Mouse (Mus musculus) hematopoietic stem cell, adult 5-6 weeks (primary cell): ENCODE results near the gene Zfp384. TPM values are rescaled to one million over a fixed set of nuclear protein-coding genes. Genes with fewer than 3 reads are reported as not detected.

ENCODE experiments used
- ATAC-seq, 2 experiments: fragments of 125-278 bp in 1 of 2; replicated peaks in 1 of 2; 2 replicates each; pipeline ENCODE4 v1.8.0; 2016 to 2017; ENCODE audit warnings: inconsistent platforms in 2 of 2, mild to moderate bottlenecking in 2 of 2, moderate number of reproducible peaks in 2 of 2, low read depth in 1 of 2, moderate TSS enrichment in 1 of 2; ENCODE audit not compliant: low FRiP score in 2 of 2, poor library complexity in 2 of 2, severe bottlenecking in 2 of 2, insufficient read depth in 1 of 2, low TSS enrichment in 1 of 2
- total RNA-seq: library from RNA; stranded (forward); fragments of 172-1452, 232-1000 nt; gene quantifications from 2 replicates; pipeline ENCODE4 v1.2.3, GENCODE M21; 2017

Gene Zfp384
- total RNA-seq, 1 experiment from 2014 or later: 29.2 TPM

- ATAC-seq: no peak
These were observed 3.9 kb upstream of the Zfp384 start for GRCm38 (mm10) chr6:125005086-125005485.

- ATAC-seq: no peak
These were observed 885 bp upstream of the Zfp384 start for GRCm38 (mm10) chr6:125008060-125008459.

DNA sequence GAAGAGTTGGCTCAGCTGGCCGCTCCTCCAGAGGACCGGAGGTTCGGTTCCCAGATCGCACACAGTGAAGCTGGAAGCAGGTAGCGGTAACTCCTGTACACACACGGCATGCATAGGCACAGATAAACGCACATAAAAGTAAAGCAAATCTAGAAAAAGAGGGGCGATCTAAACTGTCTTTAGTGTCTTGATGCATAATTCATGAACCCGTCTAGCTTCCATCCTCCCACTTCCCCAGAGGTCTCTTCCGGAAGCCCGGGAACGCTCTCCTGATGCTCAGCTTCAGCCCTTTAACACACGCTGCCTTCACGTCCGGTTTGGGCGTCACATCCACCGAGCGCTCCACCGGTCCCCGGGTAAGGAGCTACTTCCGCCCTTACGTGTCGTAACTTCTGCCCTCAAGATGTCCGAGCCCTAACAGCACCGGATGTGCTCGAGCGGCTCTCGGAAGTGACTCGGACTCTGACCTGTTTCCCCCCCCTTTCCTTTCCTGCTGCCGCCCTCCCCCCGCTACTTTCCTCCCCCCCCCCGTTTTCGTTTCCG, 288 bp upstream of the Zfp384 start:
- peak; percentile 97 to 98 for ATAC-seq

GRCm38 (mm10) chr6:125009181-125010073, 482 bp downstream of the Zfp384 start:
- peak; percentile 52 to 73 for ATAC-seq

GRCm38 (mm10) chr6:125017682-125018081, 8.7 kb downstream of the Zfp384 start:
- no peak for ATAC-seq

DNA sequence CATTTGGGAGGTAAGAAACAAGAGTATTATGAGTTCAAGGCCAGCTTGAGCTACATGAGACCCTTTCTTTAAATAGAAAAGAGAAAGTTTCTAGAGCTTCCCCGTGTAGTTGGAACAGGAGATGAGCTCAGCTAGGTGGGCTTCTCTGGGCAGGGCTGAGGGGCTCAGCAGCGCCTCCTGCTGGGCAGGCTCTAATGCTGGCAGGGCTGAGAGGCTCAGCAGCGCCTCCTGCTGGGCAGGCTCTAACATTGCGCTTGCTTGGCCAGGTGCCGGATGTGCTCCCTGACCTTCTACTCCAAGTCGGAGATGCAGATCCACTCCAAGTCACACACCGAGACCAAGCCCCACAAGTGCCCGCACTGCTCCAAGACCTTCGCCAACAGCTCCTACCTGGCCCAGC, 21.6 kb downstream of the Zfp384 start:
- ATAC-seq: peak; percentile 65 to 86

GRCm38 (mm10) chr6:125031604-125032003, 22.7 kb downstream of the Zfp384 start:
- no peak for ATAC-seq

DNA sequence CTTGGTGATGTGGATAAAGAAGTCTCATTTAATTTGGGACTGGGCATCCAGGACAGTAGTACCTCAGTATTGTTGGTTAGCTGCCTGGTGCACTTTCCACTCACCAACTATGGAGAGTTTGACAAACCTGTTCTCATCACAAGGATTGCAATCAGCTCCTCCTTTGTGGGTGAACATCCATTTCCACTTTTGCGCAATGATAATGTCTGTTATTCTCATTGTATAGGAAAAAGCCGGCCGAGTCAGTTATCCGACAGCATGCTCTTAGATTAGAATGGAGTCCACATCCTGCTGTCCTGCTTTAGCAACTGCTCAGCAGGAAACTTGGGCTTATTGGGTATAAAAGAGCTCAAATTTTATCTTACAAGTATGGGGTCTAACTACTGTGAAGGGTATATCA, 29.7 kb downstream of the Zfp384 start:
- no peak for ATAC-seq

DNA sequence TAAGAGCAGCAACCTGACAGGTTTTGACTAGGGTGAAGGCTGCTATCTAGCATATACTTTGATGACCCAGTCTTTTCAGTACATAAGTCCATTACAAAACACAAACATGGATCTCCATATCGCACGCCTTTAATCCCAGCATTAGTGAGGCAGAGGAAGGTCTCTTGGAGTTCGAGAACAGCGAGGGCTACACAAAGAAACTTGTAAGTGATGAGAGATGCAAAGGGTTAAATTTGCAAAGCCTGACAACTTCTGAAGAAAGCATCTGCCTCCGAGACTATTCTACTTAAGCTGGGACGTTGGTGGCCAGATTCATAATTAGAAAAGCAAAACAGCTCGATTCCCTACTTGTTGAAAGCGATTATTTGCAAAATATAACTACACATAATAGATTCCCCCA, 30.2 kb downstream of the Zfp384 start:
- ATAC-seq: no peak; a peak in 1 of 4 replicates

GRCm38 (mm10) chr6:125039533-125040153, 30.7 kb downstream of the Zfp384 start, which contains the start of gene Ing4:
Ing4 (plus strand) TSS chr6:125039760.
- peak; percentile 92 to 95 for ATAC-seq

DNA sequence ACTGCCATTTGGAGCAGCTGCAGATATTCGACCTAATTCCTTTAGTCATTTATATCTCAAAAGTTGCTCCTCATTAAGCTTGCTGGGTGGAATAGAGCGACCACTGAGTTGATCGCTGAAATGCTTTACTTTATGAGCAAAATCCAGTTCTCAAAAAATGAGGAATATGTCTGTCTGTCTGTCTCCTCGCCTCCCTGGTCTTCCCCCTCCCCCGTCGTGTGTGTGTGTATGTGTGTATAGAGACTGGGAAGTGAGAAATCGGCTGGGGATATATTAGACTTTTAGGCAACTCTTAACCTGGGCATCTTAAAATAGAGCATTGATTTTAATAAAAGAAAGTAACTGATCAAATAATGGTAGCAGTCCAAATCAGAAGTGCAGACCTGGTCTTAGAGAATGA, 31.3 kb downstream of the Zfp384 start:
- no peak for ATAC-seq

GRCm38 (mm10) chr6:125041047-125041446, 32.1 kb downstream of the Zfp384 start:
- peak in 1 of 2 experiments; percentile 47; a peak in 1 of 4 replicates for ATAC-seq

DNA sequence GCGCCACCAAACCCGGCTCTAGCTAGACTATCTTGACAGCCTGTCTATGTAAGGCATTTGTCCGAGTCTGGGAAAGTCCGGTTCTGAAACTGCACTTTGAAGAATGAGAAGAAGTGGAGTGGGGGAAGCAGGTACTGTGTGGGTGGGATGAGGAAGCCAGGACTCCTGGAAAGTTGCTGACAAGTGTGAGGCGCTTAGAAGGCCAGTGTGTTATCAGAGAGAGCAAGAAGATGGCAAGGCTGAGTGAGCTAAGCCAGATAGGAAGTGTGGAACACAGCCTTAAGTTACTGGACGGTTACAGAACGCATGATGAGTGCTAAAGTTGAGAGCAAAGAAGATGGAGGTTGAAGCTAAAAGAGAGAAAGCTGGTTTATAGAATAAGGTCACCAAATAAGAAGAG, 33.1 kb downstream of the Zfp384 start:
- ATAC-seq: no peak

DNA sequence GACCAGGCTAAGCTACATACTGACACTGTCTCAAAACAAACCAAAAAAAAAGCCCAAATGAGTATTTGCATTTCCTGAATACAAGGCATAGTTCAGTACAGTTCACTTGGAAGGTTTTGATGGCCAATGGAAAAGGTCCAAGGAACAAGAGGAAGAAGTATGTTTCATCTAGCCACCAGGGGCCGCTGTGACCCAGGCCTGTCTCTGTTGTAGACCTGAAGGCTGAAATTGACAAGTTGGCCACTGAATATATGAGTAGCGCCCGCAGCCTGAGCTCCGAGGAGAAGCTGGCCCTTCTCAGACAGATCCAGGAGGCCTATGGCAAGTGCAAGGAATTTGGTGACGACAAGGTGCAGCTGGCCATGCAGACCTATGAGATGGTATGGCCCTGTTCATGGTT, 37.7 kb downstream of the Zfp384 start:
- peak; percentile 63 to 78 for ATAC-seq

DNA sequence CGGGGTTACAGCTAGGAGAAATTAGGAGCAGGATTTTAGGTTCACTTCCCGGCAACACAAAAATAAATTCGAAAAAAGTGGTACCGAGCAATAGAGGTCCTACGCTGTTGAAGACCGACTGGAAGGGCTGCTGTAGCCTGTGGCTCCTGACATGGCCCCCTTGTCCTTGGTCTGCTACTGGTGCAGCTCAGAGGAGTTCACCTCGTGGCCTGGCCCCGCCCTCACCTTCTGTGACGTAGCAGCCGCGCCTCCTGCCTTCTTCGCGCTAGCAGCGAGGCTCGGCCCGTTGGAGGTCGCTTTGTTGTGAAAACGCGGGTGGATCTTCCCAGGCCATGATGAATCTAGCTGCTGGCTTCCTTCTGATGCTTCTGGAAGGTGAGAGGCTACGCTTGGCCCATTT, 40.7 kb downstream of the Zfp384 start, which contains the start of gene Acrbp:
Gene Acrbp, plus strand, starts transcription at position 12 of the 400 bp plus-strand sequence.
- ATAC-seq: no peak

- no peak for ATAC-seq
These were observed 42.3 kb downstream of the Zfp384 start for GRCm38 (mm10) chr6:125051237-125051636.

GRCm38 (mm10) chr6:125061493-125061892, 52.5 kb downstream of the Zfp384 start:
- ATAC-seq: no peak

GRCm38 (mm10) chr6:125062511-125062910, 53.6 kb downstream of the Zfp384 start:
- no peak for ATAC-seq
